Mouse (Mus musculus): ENCODE results near the gene Plxna2. TPM values are rescaled to one million over a fixed set of nuclear protein-coding genes. Genes with fewer than 3 reads are reported as not detected.

The Plxna2 gene
- polyA plus RNA-seq, 1 experiment = 7.9 TPM

DNA sequence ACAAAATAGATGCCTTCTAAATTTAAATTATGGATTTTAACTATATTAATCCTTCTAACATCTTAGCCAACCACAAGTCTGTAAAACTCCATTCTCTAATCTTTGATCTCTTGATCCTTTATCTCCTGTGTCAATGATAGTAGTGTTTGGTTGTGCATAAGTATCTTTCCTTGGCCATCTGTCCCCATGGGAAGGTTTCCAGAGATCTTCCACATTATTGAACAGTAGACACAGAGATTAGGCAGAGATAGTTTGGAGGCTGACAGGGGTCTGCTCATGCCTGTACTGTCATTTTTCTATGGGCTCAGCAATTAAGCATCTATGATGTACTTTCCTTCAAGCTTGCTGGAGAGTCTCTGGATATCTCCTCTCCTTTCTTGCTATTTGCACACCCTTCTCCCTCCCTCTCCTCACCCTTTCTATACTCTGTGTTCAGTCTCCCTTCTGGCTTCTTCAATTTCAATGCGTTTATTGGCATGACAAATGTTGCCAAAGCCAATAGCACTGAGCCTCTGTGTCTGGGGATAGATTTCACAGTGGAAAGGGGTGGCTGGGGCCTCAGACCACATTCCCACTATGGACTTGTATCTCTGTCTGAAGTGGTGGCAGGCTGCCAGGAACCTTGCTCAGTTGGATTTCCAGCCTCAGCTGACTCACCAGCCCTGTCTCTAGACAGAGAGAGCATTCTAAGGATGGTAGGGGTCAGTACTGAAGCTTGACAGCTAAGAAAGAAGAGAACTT lies 29.1 kb upstream of the Plxna2 start:
- H3K27ac ChIP-seq (ENCODE audit: control insufficient read depth, insufficient read depth, low read depth, low read length) = no peak overlapping the region
- no peaks in the 10 kb centered on the region for H3K36me3 ChIP-seq (ENCODE audit: control insufficient read depth, insufficient read depth, low read length)
- no peak for TF ChIP-seq CTCF (IDR thresholded peaks at IDR 0.05; ENCODE audit: control insufficient read depth, insufficient read depth, insufficient replicate concordance, low read depth, low read length)
- H3K4me1 ChIP-seq (ENCODE audit: control insufficient read depth, insufficient read depth, low read length) = no peaks in the 10 kb centered on the region
- H3K27me3 ChIP-seq (ENCODE audit: control insufficient read depth, insufficient read depth, low read length) = no peaks in the 10 kb centered on the region
- H3K4me3 ChIP-seq (ENCODE audit: control insufficient read depth, low read depth, low read length) = no peak overlapping the region

DNA sequence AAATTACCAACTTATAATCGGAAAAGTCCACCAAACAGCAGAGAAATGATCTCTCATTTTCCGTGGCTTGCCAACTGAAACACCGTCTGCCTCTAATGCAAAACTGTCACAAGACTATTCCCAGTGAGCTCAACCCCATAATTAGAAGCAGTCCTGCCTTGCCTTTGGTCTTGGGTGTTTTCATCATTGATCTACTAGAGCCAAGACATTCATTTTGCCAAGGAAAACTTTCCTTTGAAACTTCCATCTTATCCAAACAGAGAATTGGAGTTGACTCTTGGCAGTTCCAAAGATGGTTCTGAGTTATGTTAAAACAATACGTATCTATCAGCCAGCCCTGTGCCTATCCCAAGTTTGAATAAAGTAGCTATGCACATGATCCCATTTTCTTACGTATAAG lies 24.9 kb upstream of the Plxna2 start:
- Histone ChIP-seq H3K27ac (ENCODE audit: control insufficient read depth, insufficient read depth, low read depth, low read length) (no peak overlapping the region), H3K27me3 (ENCODE audit: control insufficient read depth, insufficient read depth, low read length) (no peaks in the 10 kb centered on the region), H3K4me1 (ENCODE audit: control insufficient read depth, insufficient read depth, low read length) (no peaks in the 10 kb centered on the region), H3K36me3 (ENCODE audit: control insufficient read depth, insufficient read depth, low read length) (no peaks in the 10 kb centered on the region), H3K4me3 (ENCODE audit: control insufficient read depth, low read depth, low read length) (no peak overlapping the region)
- TF ChIP-seq POLR2A (IDR thresholded peaks at IDR 0.05; ENCODE audit: control insufficient read depth, low read depth, low read length) = no peak
- TF ChIP-seq CTCF (IDR thresholded peaks at IDR 0.05; ENCODE audit: control insufficient read depth, insufficient read depth, insufficient replicate concordance, low read depth, low read length) = no peak

- Histone ChIP-seq H3K27me3 (ENCODE audit: control insufficient read depth, insufficient read depth, low read length) (no peaks in the 10 kb centered on the region), H3K4me3 (ENCODE audit: control insufficient read depth, low read depth, low read length) (no peak overlapping the region), H3K4me1 (ENCODE audit: control insufficient read depth, insufficient read depth, low read length) (no peaks in the 10 kb centered on the region), H3K36me3 (ENCODE audit: control insufficient read depth, insufficient read depth, low read length) (no peaks in the 10 kb centered on the region), H3K27ac (ENCODE audit: control insufficient read depth, insufficient read depth, low read depth, low read length) (peak overlapping the region; percentile 7; the same call in 1 of the 2 replicates)
- TF ChIP-seq CTCF (IDR thresholded peaks at IDR 0.05; ENCODE audit: control insufficient read depth, insufficient read depth, insufficient replicate concordance, low read depth, low read length) = no peak
- TF ChIP-seq POLR2A (IDR thresholded peaks at IDR 0.05; ENCODE audit: control insufficient read depth, low read depth, low read length) = no peak
Observed at GRCm38 (mm10) chr1:194607406-194608261, 10.4 kb upstream of the Plxna2 start.

GRCm38 (mm10) chr1:194610516-194610915 lies 7.5 kb upstream of the Plxna2 start:
- no peaks in the 10 kb centered on the region for H3K4me1 ChIP-seq (ENCODE audit: control insufficient read depth, insufficient read depth, low read length)
- no peaks in the 10 kb centered on the region for H3K36me3 ChIP-seq (ENCODE audit: control insufficient read depth, insufficient read depth, low read length)
- H3K4me3 ChIP-seq (ENCODE audit: control insufficient read depth, low read depth, low read length) = no peak overlapping the region
- no peaks in the 10 kb centered on the region for H3K27me3 ChIP-seq (ENCODE audit: control insufficient read depth, insufficient read depth, low read length)
- TF ChIP-seq CTCF (IDR thresholded peaks at IDR 0.05; ENCODE audit: control insufficient read depth, insufficient read depth, insufficient replicate concordance, low read depth, low read length) (no peak), POLR2A (IDR thresholded peaks at IDR 0.05; ENCODE audit: control insufficient read depth, low read depth, low read length) (no peak)
- no peak overlapping the region for H3K27ac ChIP-seq (ENCODE audit: control insufficient read depth, insufficient read depth, low read depth, low read length)

DNA sequence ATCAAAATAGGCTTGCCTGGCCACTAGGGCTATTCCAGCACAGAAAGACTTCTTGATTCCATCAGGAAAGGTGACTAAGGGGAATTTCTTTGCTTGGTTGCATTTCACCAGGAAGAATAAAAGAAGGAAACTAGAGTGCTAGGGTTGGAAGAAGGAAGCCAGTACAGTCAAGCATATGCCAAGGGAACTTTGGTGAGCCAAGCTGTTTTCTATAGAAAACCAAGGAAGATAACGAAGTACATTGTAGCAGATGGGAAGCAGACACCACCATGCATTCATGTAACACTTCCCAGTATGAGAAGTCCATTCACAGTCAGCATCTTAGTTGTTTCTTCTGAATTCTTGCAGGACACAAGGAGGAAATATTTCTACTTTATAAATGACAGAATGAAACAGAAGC lies 5.4 kb upstream of the Plxna2 start:
- Histone ChIP-seq H3K4me3 (ENCODE audit: control insufficient read depth, low read depth, low read length) (no peak overlapping the region), H3K36me3 (ENCODE audit: control insufficient read depth, insufficient read depth, low read length) (no peaks in the 10 kb centered on the region), H3K27ac (ENCODE audit: control insufficient read depth, insufficient read depth, low read depth, low read length) (no peak overlapping the region), H3K27me3 (ENCODE audit: control insufficient read depth, insufficient read depth, low read length) (no peaks in the 10 kb centered on the region), H3K4me1 (ENCODE audit: control insufficient read depth, insufficient read depth, low read length) (no peaks in the 10 kb centered on the region)
- no peak for TF ChIP-seq CTCF (IDR thresholded peaks at IDR 0.05; ENCODE audit: control insufficient read depth, insufficient read depth, insufficient replicate concordance, low read depth, low read length)
- no peak for TF ChIP-seq POLR2A (IDR thresholded peaks at IDR 0.05; ENCODE audit: control insufficient read depth, low read depth, low read length)

DNA sequence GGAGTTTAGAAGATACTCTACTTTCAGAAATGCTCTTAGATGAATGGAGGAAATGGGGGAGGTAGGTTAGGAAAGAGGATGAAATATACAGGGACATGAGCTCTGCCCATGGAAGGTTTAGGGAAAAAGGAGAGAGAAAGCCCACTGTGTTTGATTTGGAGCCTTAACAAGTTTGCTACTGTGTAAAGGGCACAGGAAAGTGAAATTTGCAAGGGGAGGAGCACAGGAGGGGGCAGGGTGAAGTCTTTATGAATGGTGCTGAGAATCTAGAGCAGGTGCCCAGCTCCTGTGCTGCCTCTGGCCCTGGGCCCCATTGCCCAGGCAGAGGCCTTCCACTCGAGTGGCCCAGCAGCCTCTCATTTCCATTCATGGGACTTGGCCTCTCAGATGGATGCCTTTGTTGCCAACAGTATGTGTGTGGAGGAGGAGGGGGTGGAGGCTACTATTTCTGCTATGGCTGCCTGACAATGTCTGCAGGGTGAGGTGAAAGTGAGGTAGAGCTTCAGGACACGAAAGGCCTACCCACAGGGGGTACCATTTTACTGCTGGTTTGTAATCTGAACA lies 4.7 kb upstream of the Plxna2 start:
- no peak overlapping the region for H3K4me3 ChIP-seq (ENCODE audit: control insufficient read depth, low read depth, low read length)
- TF ChIP-seq POLR2A (IDR thresholded peaks at IDR 0.05; ENCODE audit: control insufficient read depth, low read depth, low read length) (no peak), CTCF (IDR thresholded peaks at IDR 0.05; ENCODE audit: control insufficient read depth, insufficient read depth, insufficient replicate concordance, low read depth, low read length) (no peak)
- no peaks in the 10 kb centered on the region for H3K27me3 ChIP-seq (ENCODE audit: control insufficient read depth, insufficient read depth, low read length)
- H3K27ac ChIP-seq (ENCODE audit: control insufficient read depth, insufficient read depth, low read depth, low read length) = no peak overlapping the region
- no peaks in the 10 kb centered on the region for H3K36me3 ChIP-seq (ENCODE audit: control insufficient read depth, insufficient read depth, low read length)
- no peaks in the 10 kb centered on the region for H3K4me1 ChIP-seq (ENCODE audit: control insufficient read depth, insufficient read depth, low read length)

All from testis, adult 2 months (tissue).